Mouse (Mus musculus) liver, adult 2 months (tissue): ENCODE results near the gene Insig1. TPM values are rescaled to one million over a fixed set of nuclear protein-coding genes. Genes with fewer than 3 reads are reported as not detected.

Experiments used
- DNase-seq: peaks from one replicate; pipeline ENCODE4 v3.0.0-alpha.2; 2011; ENCODE audit warnings: low read depth, low spot score; ENCODE audit errors: extremely low read depth
- H3K27ac ChIP-seq: fragments of 200-500 bp; replicated peaks from 2 replicates; pipeline ENCODE4 v1.5.1; 2012; ENCODE audit warnings: low read depth, mild to moderate bottlenecking, control low read depth, inconsistent platforms, low read length; ENCODE audit not compliant: insufficient read depth
- H3K27me3 ChIP-seq: fragments of 200-500 bp; 2 replicates; pipeline ENCODE4 v1.6.1; 2012; ENCODE audit warnings: mild to moderate bottlenecking, moderate library complexity, low read length, inconsistent platforms; ENCODE audit not compliant: control insufficient read depth, insufficient read depth
- H3K36me3 ChIP-seq: fragments of 200-500 bp; 2 replicates; pipeline ENCODE4 v1.6.1; 2012; ENCODE audit warnings: low read length, inconsistent platforms; ENCODE audit not compliant: control insufficient read depth, insufficient read depth
- H3K4me1 ChIP-seq: fragments of 200-500 bp; 2 replicates; pipeline ENCODE4 v1.6.1; 2011; ENCODE audit warnings: low read length; ENCODE audit not compliant: control insufficient read depth, insufficient read depth
- H3K4me3 ChIP-seq: fragments of 200-500 bp; 2 replicates; pipeline ENCODE4 v1.5.1; 2011; ENCODE audit warnings: low read depth, mild to moderate bottlenecking, control low read depth, low read length, moderate library complexity; ENCODE audit not compliant: insufficient read depth
- H3K79me2 ChIP-seq: fragments of 200-500 bp; 2 replicates; pipeline ENCODE4 v1.6.1; 2012; ENCODE audit warnings: inconsistent platforms, mild to moderate bottlenecking, low read length, moderate library complexity; ENCODE audit not compliant: control insufficient read depth, insufficient read depth
- H3K9ac ChIP-seq: fragments of 200-500 bp; 2 replicates; pipeline ENCODE4 v1.6.1; 2012; ENCODE audit warnings: low read depth, mild to moderate bottlenecking, control low read depth, inconsistent platforms, low read length
- CTCF ChIP-seq: fragments of 200-500 bp; IDR thresholded peaks from 2 replicates; pipeline ENCODE4 v1.5.1; 2011; ENCODE audit warnings: low read depth, low read length, control low read depth
- POLR2A ChIP-seq: fragments of 200-500 bp; IDR thresholded peaks from 2 replicates; pipeline ENCODE4 v1.6.1; 2011; ENCODE audit warnings: low read length, control low read depth; ENCODE audit not compliant: insufficient read depth; ENCODE audit errors: extremely low read depth
- WGBS: fragments of 180-500 bp; shearing (Covaris S2); methylation state at CpG from one replicate; pipeline ENCODE4 v1.1.7; 2018; 5-methylcytosine and 5-hydroxymethylcytosine counted together
- polyA plus RNA-seq: library from polyadenylated mRNA; depleted of rRNA; stranded (reverse); fragments of >200 nt; gene quantifications from 2 replicates; pipeline ENCODE4 v1.2.3, GENCODE M21; 2012
- total RNA-seq: library from RNA; depleted of rRNA; stranded (reverse); fragments of >200 nt; gene quantifications from 2 replicates; pipeline ENCODE4 v1.2.3, GENCODE M21; 2014

Gene Insig1
- total and polyA plus RNA-seq, 2 experiments = 465 to 566 TPM

DNA sequence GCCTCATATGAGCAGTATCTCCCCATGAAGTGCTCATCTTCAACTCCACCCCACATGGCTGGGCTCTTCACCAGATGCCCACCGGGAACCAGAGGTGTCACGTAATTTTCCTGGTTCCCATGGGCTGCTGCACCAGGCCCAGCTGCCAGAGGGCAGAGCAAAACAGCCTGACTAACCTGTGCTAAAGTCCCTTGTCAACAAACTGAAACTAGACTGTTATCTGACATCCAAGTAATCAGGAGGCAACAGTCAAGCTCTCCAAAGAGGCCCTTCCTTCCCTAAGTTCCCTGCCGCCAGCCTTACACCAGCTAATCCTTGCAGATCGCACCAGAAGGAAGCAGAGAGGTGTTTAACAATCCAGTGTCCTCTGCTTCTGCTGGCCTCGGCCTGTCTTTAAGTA lies 4.9 kb upstream of the Insig1 start:
- peak overlapping the region; percentile 53 for H3K27ac ChIP-seq
- TF ChIP-seq POLR2A = no peak
- peak; percentile 32; the same call in 1 of the 2 replicates for TF ChIP-seq CTCF
- WGBS = 67% methylated on average over 5 of the region's 5 CpGs
- H3K9ac ChIP-seq = peak overlapping the region; percentile 15; the same call in 1 of the 2 replicates
- H3K27me3 ChIP-seq = no peaks in the 10 kb centered on the region
- peaks cover under 1% of the 10 kb centered on the region; the same call in 1 of the 2 replicates for H3K79me2 ChIP-seq
- H3K4me1 ChIP-seq = peaks cover 17% of the 10 kb centered on the region
- no peak overlapping the region for H3K4me3 ChIP-seq
- no peaks in the 10 kb centered on the region for H3K36me3 ChIP-seq
- peak; percentile 52 for DNase-seq

- peak; percentile 75 for DNase-seq
- peak overlapping the region; percentile 92 for H3K27ac ChIP-seq
- peak overlapping the region; percentile 77 for H3K9ac ChIP-seq
- peak overlapping the region; percentile 55 for H3K4me3 ChIP-seq
- peaks cover 23% of the 10 kb centered on the region for H3K36me3 ChIP-seq
- WGBS = 19% methylated on average over 9 of the region's 9 CpGs
- TF ChIP-seq POLR2A (no peak), CTCF (no peak)
- H3K27me3 ChIP-seq = no peaks in the 10 kb centered on the region
- H3K79me2 ChIP-seq = peaks cover 8% of the 10 kb centered on the region
- H3K4me1 ChIP-seq = peaks cover 24% of the 10 kb centered on the region
These were observed 875 bp upstream of the Insig1 start for GRCm38 (mm10) chr5:28070149-28070827.

- WGBS = under 1% methylated on average over 50 of the region's 50 CpGs
- H3K27me3 ChIP-seq = no peaks in the 10 kb centered on the region
These were observed 477 bp downstream of the Insig1 start for GRCm38 (mm10) chr5:28071456-28072223.

GRCm38 (mm10) chr5:28079431-28079830 lies 8.3 kb downstream of the Insig1 start:
- 23% methylated on average over 2 of the region's 2 CpGs for whole genome bisulfite sequencing
- peak; percentile 79 for DNase-seq
- no peak overlapping the region for H3K4me3 ChIP-seq
- peaks cover 6% of the 10 kb centered on the region; the same call in 1 of the 2 replicates for H3K4me1 ChIP-seq
- 0 out of 2 replicates have a peak overlapping the region, but pooled peaks have one; percentile 23 for H3K27ac ChIP-seq
- no peaks in the 10 kb centered on the region for H3K27me3 ChIP-seq
- no peak overlapping the region for H3K9ac ChIP-seq
- no peaks in the 10 kb centered on the region for H3K79me2 ChIP-seq
- H3K36me3 ChIP-seq = peaks cover 25% of the 10 kb centered on the region
- TF ChIP-seq POLR2A = no peak
- TF ChIP-seq CTCF = no peak

More at GRCm38 (mm10) chr5:28071456-28072223, 477 bp downstream of the Insig1 start:
- Histone ChIP-seq H3K36me3 (peaks cover 37% of the 10 kb centered on the region), H3K9ac (peak overlapping the region; percentile 91), H3K4me1 (peaks cover 18% of the 10 kb centered on the region), H3K79me2 (peaks cover 8% of the 10 kb centered on the region), H3K4me3 (peak overlapping the region; percentile 92), H3K27ac (peak overlapping the region; percentile 91)
- DNase-seq = peak; percentile 88
- TF ChIP-seq POLR2A (no peak; the same call in 1 of the 2 replicates), CTCF (peak; percentile 26; the same call in 1 of the 2 replicates)

GRCm38 (mm10) chr5:28081127-28081526 lies 10.0 kb downstream of the Insig1 start:
- Histone ChIP-seq H3K79me2 (no peaks in the 10 kb centered on the region), H3K36me3 (peaks cover 8% of the 10 kb centered on the region), H3K4me1 (peaks cover 4% of the 10 kb centered on the region; the same call in 1 of the 2 replicates), H3K27ac (no peak overlapping the region), H3K9ac (no peak overlapping the region), H3K27me3 (no peaks in the 10 kb centered on the region), H3K4me3 (no peak overlapping the region)
- 65% methylated on average over 2 of the region's 2 CpGs for WGBS
- no peak for TF ChIP-seq CTCF
- no peak for DNase-seq

DNA sequence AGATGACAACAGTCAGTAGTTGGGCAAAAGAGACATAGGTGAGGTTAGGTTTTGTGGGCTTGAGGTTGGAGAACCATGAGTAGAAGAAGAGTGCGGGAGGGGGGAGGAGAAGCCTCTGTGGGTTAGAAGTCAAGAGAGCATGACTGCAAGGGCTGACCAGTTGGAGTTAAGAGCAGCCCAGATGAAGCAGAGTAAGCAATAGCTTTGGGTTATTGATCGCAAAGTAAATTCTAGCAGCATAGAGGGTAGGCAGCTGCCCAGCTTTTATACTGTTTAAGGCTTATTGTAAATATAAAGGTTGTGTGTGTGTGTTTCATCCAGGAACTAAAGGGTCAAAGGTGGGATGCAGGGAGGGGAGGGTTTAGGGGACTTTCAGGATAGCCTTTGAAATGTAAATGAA lies 10.7 kb downstream of the Insig1 start:
- Histone ChIP-seq H3K27me3 (no peaks in the 10 kb centered on the region), H3K27ac (no peak overlapping the region), H3K79me2 (no peaks in the 10 kb centered on the region), H3K4me3 (no peak overlapping the region), H3K36me3 (0 out of 2 replicates have a peak, but pooled peaks cover 2% of the 10 kb centered on the region), H3K9ac (no peak overlapping the region), H3K4me1 (peaks cover 4% of the 10 kb centered on the region; the same call in 1 of the 2 replicates)
- 16% methylated on average over 2 of the region's 2 CpGs for WGBS
- TF ChIP-seq POLR2A (no peak), CTCF (no peak)
- DNase-seq = peak; percentile 69
